Mouse (Mus musculus) layer of hippocampus, adult 11-12 months (tissue): ENCODE data around the gene Zfp963.
"Not testable (repeated sequence)": the region's sequence is repeated elsewhere in the genome, so short reads cannot be mapped to it uniquely, and the experiment has no call there.

Experiments used
- DNase-seq: peaks from one replicate; pipeline ENCODE4 v3.0.0; 2022; ENCODE audit warnings: low spot score

The Zfp963 gene

GRCm38 (mm10) chr8:69740763-69741162 is 9.0 kb downstream of the Zfp963 start:
- DNase-seq = no peak

- no peak for DNase-seq
Measured at GRCm38 (mm10) chr8:69735495-69735894, 14.3 kb downstream of the Zfp963 start.

GRCm38 (mm10) chr8:69717232-69717580 is 32.6 kb downstream of the Zfp963 start:
- DNase-seq = no peak

GRCm38 (mm10) chr8:69716403-69717231 is 33.2 kb downstream of the Zfp963 start:
- peak; percentile 98 for DNase-seq

DNA sequence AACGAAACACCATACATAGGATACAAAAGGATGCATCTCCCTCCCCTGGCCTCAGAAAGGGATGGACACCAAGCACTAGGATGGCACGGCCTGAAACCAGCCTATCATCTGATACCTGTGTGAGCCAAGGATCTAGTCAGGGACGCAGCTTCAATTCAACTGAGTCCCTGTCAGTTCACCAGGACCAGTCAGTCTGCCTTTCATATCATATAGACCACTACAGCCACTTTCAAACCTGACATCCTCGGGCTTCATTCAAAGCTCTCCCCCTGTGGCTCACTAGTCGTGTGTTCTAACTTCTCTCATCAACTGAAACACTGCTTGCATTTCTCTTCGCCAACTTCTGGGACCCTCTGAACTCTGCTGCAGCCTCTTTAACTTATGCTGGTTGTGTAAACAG is 34.4 kb downstream of the Zfp963 start:
- DNase-seq = no peak

GRCm38 (mm10) chr8:69713516-69713915 is 36.3 kb downstream of the Zfp963 start:
- DNase-seq = no peak

DNA sequence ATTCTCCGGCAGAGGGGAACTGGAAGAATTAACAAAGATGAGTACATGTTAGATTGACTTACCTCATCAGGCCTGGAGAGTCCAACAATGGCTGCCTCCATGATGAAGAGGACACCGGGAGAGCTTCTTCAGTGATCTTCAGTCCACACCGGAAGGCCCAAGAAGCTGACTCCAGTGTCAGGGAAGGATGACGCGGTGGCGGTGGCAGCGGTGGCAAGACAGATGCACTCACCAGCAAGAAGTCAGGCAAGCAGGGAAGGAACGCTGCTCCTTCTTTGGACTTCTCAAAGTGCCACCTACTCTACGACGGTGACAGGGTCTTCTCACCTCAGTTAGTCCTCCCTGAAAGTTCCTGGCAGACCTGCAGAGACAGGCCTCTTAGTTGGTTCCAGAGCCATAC is 39.1 kb downstream of the Zfp963 start, which contains the start of gene Zfp869:
Gene Zfp869, minus strand, starts transcription at position 101 of the 400 bp plus-strand sequence.
- DNase-seq = not testable (repeated sequence)

- no peak for DNase-seq
Measured at GRCm38 (mm10) chr8:69701810-69702209, 48.0 kb downstream of the Zfp963 start.
